Mouse (Mus musculus): ENCODE results near the gene Gnai3.

The Gnai3 gene

GRCm38 (mm10) chr3:108111320-108111719, 34.6 kb downstream of the Gnai3 start:
- no peak for DNase-seq (ENCODE audit: low spot score in 2 of 2)

- no peak for DNase-seq (ENCODE audit: low spot score in 2 of 2)
Measured at GRCm38 (mm10) chr3:108105281-108105680, 40.7 kb downstream of the Gnai3 start.

GRCm38 (mm10) chr3:108102075-108102474, 43.9 kb downstream of the Gnai3 start:
- no peak for DNase-seq (ENCODE audit: low spot score in 2 of 2)

- DNase-seq (ENCODE audit: low spot score in 2 of 2), result no peak
Measured at GRCm38 (mm10) chr3:108101594-108101993, 44.4 kb downstream of the Gnai3 start.

- no peak for DNase-seq (ENCODE audit: low spot score in 2 of 2)
Measured at GRCm38 (mm10) chr3:108098316-108098715, 47.6 kb downstream of the Gnai3 start.

- DNase-seq (ENCODE audit: low spot score in 2 of 2), result no peak
Measured at GRCm38 (mm10) chr3:108097656-108098055, 48.3 kb downstream of the Gnai3 start.

- DNase-seq (ENCODE audit: low spot score in 2 of 2), result no peak
Measured at GRCm38 (mm10) chr3:108096726-108097125, 49.2 kb downstream of the Gnai3 start.

GRCm38 (mm10) chr3:108096226-108096625, 49.7 kb downstream of the Gnai3 start:
- no peak for DNase-seq (ENCODE audit: low spot score in 2 of 2)

GRCm38 (mm10) chr3:108094976-108095760, 50.8 kb downstream of the Gnai3 start:
- no peak for DNase-seq (ENCODE audit: low spot score in 2 of 2)

GRCm38 (mm10) chr3:108094146-108094545, 51.8 kb downstream of the Gnai3 start:
- DNase-seq (ENCODE audit: low spot score in 2 of 2), result no peak

GRCm38 (mm10) chr3:108093306-108093705, 52.6 kb downstream of the Gnai3 start:
- no peak for DNase-seq (ENCODE audit: low spot score in 2 of 2)

GRCm38 (mm10) chr3:108092536-108093115, 53.3 kb downstream of the Gnai3 start, which contains the start of gene Gnat2:
Gene Gnat2 (plus strand): TSS chr3:108092789.
- no peak for DNase-seq (ENCODE audit: low spot score in 2 of 2)

GRCm38 (mm10) chr3:108092030-108092429, 53.9 kb downstream of the Gnai3 start:
- no peak for DNase-seq (ENCODE audit: low spot score in 2 of 2)

- no peak for DNase-seq (ENCODE audit: low spot score in 2 of 2)
Measured at GRCm38 (mm10) chr3:108090561-108090960, 55.4 kb downstream of the Gnai3 start.

- DNase-seq (ENCODE audit: low spot score in 2 of 2), result no peak
Measured at GRCm38 (mm10) chr3:108089916-108090315, 56.0 kb downstream of the Gnai3 start.

GRCm38 (mm10) chr3:108088842-108089380, 57.0 kb downstream of the Gnai3 start:
- no peak for DNase-seq (ENCODE audit: low spot score in 2 of 2)

GRCm38 (mm10) chr3:108087329-108087728, 58.6 kb downstream of the Gnai3 start:
- no peak for DNase-seq (ENCODE audit: low spot score in 2 of 2)

GRCm38 (mm10) chr3:108086470-108086979, 59.4 kb downstream of the Gnai3 start, which contains the start of gene Ampd2:
Gene Ampd2 (minus strand): TSS chr3:108086651.
- peak in 1 of 2 experiments; percentile 70 for DNase-seq (ENCODE audit: low spot score in 2 of 2)

GRCm38 (mm10) chr3:108085721-108086469, 60.1 kb downstream of the Gnai3 start:
- peak in 1 of 2 experiments; percentile 51 for DNase-seq (ENCODE audit: low spot score in 2 of 2)

- DNase-seq (ENCODE audit: low spot score in 2 of 2), result peak; percentile 79 to 91
Measured at GRCm38 (mm10) chr3:108085281-108085720, 60.6 kb downstream of the Gnai3 start.

- DNase-seq (ENCODE audit: low spot score in 2 of 2), result no peak
Measured at GRCm38 (mm10) chr3:108084767-108085270, 61.1 kb downstream of the Gnai3 start.
